Comparison of ENCODE assay signal across 15 mouse cellular contexts in the genomic region with DNA sequence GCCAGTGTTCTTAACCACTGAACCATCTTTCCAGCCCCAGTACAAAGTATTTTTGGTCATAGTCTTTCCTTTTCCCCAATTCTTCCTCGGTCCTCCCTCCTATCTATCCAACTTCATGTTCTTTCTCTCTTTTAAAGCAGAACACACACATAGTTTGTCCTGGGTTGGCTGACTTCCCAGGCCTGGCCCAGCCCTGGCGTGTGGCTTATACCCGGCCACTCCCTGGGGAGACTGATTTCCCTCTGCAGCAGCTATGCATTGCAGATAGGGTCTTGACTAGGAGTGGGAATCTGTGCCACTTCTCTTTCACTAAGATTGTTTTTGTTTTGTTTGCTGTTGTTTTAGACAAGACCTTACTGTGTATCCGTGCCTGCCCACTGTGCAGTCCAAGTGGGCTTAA. TPM values are rescaled to one million over a fixed set of nuclear protein-coding genes. Genes with fewer than 3 reads are reported as not detected.
DNase-seq lines count a peak whose midpoint lies in the region; ATAC-seq and TF ChIP-seq lines count a peak whose summit lies in the region.
"Had no signal": no experiment of that assay in that cellular context is flagged by ENCODE, and none has a peak within 500 bp of the region (broad histone marks: within the 10 kb centered on the region; RNA-seq: fewer than 3 reads in every experiment).

No protein-coding gene starts in this region.

- TF ChIP-seq EP300 in liver, postnatal 0 days (IDR thresholded peaks at IDR 0.05; ENCODE audit: low read depth), result no peak

- H3K9me3 ChIP-seq in kidney, embryonic 15.5 days (replicated peaks), result no peaks in the 10 kb centered on the region
- no peaks in the 10 kb centered on the region for H3K9me3 ChIP-seq in liver, postnatal 0 days (ENCODE audit: low read length)
- H3K9me3 ChIP-seq: intestine, embryonic 15.5 days; limb, embryonic 12.5 days had no signal

- no peak for ATAC-seq in kidney, embryonic 15.5 days (replicated peaks; ENCODE audit: low FRiP score)
- ATAC-seq in liver, postnatal 0 days, result no peak
- ATAC-seq: activated CD4-positive, CD25-positive, alpha-beta regulatory T cell, adult 4 months; intestine, embryonic 15.5 days had no signal

- WGBS in kidney, embryonic 15.5 days, result 84% methylated on average over 4 of the region's 4 CpGs
- WGBS in liver, postnatal 0 days (ENCODE audit: insufficient replicate concordance), result 80% methylated on average over 4 of the region's 4 CpGs

- TF ChIP-seq CTCF in liver, postnatal 0 days (IDR thresholded peaks at IDR 0.05; ENCODE audit: low read depth), result no peak

- DNase-seq in adrenal gland, postnatal 14 days, result peak; percentile 47
- DNase-seq in adrenal gland, postnatal 4 days (ENCODE audit: low spot score in 2 of 2), result no peak
- DNase-seq in kidney, postnatal 10 days, result peak; percentile 49
- peak; percentile 38 for DNase-seq in urinary bladder, postnatal 14 days (ENCODE audit: low spot score)
- DNase-seq in urinary bladder, postnatal 10 days (ENCODE audit: low spot score), result no peak
- no peak for DNase-seq in liver, postnatal 0 days
- no peak for DNase-seq in frontal cortex, postnatal 36 days (ENCODE audit: low spot score in 2 of 2)
- DNase-seq: layer of hippocampus, adult 9-11 months; spleen, adult 18-20 months had no signal

- H3K36me3 ChIP-seq in kidney, embryonic 15.5 days, result peaks cover 78% of the 10 kb centered on the region
- peaks cover 12% of the 10 kb centered on the region for H3K36me3 ChIP-seq in liver, postnatal 0 days (replicated peaks; ENCODE audit: insufficient read depth, low read length)

- H3K4me1 ChIP-seq in kidney, embryonic 15.5 days, result peaks cover 12% of the 10 kb centered on the region
- peaks cover 10% of the 10 kb centered on the region for H3K4me1 ChIP-seq in liver, postnatal 0 days (ENCODE audit: insufficient read depth)

- H3K4me2 ChIP-seq in kidney, embryonic 15.5 days, result no peak overlapping the region
- H3K4me2 ChIP-seq in liver, postnatal 0 days (ENCODE audit: low read depth, low read length), result no peak overlapping the region
- H3K4me2 ChIP-seq: intestine, embryonic 15.5 days; limb, embryonic 12.5 days had no signal

- no peak overlapping the region for H3K9ac ChIP-seq in kidney, embryonic 15.5 days
- H3K9ac ChIP-seq in liver, postnatal 0 days (replicated peaks), result no peak overlapping the region
- H3K9ac ChIP-seq: intestine, embryonic 15.5 days; limb, embryonic 12.5 days had no signal

- H3K27me3 ChIP-seq in kidney, embryonic 15.5 days, result no peaks in the 10 kb centered on the region
- H3K27me3 ChIP-seq in liver, postnatal 0 days (ENCODE audit: insufficient read depth, low read length), result no peaks in the 10 kb centered on the region
- H3K27me3 ChIP-seq: intestine, embryonic 15.5 days; limb, embryonic 12.5 days had no signal

- no peak overlapping the region for H3K4me3 ChIP-seq in kidney, embryonic 15.5 days (replicated peaks)
- no peak overlapping the region for H3K4me3 ChIP-seq in liver, postnatal 0 days (ENCODE audit: low read depth, low read length)
- H3K4me3 ChIP-seq: heart, adult 2 months; intestine, embryonic 15.5 days; limb, embryonic 12.5 days had no signal

- H3K27ac ChIP-seq in kidney, embryonic 15.5 days, result no peak overlapping the region
- no peak overlapping the region for H3K27ac ChIP-seq in liver, postnatal 0 days (ENCODE audit: low read depth)
- H3K27ac ChIP-seq: heart, adult 2 months; intestine, embryonic 15.5 days; limb, embryonic 12.5 days; macrophage had no signal

RNA-seq across cellular contexts. Expression of gene Spg7, which starts 8.4 kb away (rescaled TPM):
- 73.2 and 79.6 TPM in 2 replicates for total RNA-seq in adrenal gland, postnatal 14 days (2021)
- 10 to 100 TPM; 67.6 to 72.6 TPM for total RNA-seq in adrenal gland, postnatal 4 days (2021)
- polyA plus RNA-seq in kidney, embryonic 15.5 days (2015; fragmentation: Nextera tagmentation; extraction: Ambion mirVana), result 48.9 and 52.5 TPM in 2 replicates
- 16.9 and 18.3 TPM in 2 replicates for polyA plus RNA-seq in liver, postnatal 0 days (2015; fragmentation: Nextera tagmentation; extraction: Ambion mirVana)

RNA-seq across cellular contexts. Expression of gene Ankrd11, which starts 29.1 kb away (rescaled TPM):
- total RNA-seq in adrenal gland, postnatal 14 days (2021), result 90.6 and 102 TPM in 2 replicates
- 100 to 1,000 TPM; 132 TPM for total RNA-seq in adrenal gland, postnatal 4 days (2021)
- 33.5 and 38.0 TPM in 2 replicates for polyA plus RNA-seq in kidney, embryonic 15.5 days (2015; fragmentation: Nextera tagmentation; extraction: Ambion mirVana)
- polyA plus RNA-seq in liver, postnatal 0 days (2015; fragmentation: Nextera tagmentation; extraction: Ambion mirVana), result 21.2 and 21.9 TPM in 2 replicates

RNA-seq across cellular contexts. Expression of gene Rpl13, which starts 31.0 kb away (rescaled TPM):
- 587 and 646 TPM in 2 replicates for total RNA-seq in adrenal gland, postnatal 14 days (2021)
- 100 to 1,000 TPM; 895 to 902 TPM for total RNA-seq in adrenal gland, postnatal 4 days (2021)
- polyA plus RNA-seq in kidney, embryonic 15.5 days (2015; fragmentation: Nextera tagmentation; extraction: Ambion mirVana), result 1,386 and 1,404 TPM in 2 replicates
- 811 and 871 TPM in 2 replicates for polyA plus RNA-seq in liver, postnatal 0 days (2015; fragmentation: Nextera tagmentation; extraction: Ambion mirVana)

RNA-seq across cellular contexts. Expression of gene Cpne7, which starts 46.0 kb away (rescaled TPM):
- total RNA-seq in adrenal gland, postnatal 14 days (2021), result 6.0 and 7.0 TPM in 2 replicates
- total RNA-seq in adrenal gland, postnatal 4 days (2021), result 1 to 10 TPM; 6.3 to 7.3 TPM
- 0.63 and 1.0 TPM in 2 replicates for polyA plus RNA-seq in kidney, embryonic 15.5 days (2015; fragmentation: Nextera tagmentation; extraction: Ambion mirVana)
- polyA plus RNA-seq in liver, postnatal 0 days (2015; fragmentation: Nextera tagmentation; extraction: Ambion mirVana), result 0.06 TPM in 2 replicates
- polyA plus RNA-seq: macrophage had no signal

Comparison
In these comparisons a context has a peak if more than half of its experiments do, and no peak if none do; other contexts are left out.
1. DNase-seq: peak in adrenal gland, postnatal 14 days (single experiment), kidney, postnatal 10 days (single experiment) and urinary bladder, postnatal 14 days (single experiment); none in adrenal gland, postnatal 4 days (0 of 2), urinary bladder, postnatal 10 days (single experiment), liver, postnatal 0 days (single experiment) and frontal cortex, postnatal 36 days (0 of 2).